Mouse (Mus musculus) erythroid progenitor cell, adult 5-6 weeks (primary cell): Measurements from ENCODE around the gene Hoxb3. TPM values are rescaled to one million over a fixed set of nuclear protein-coding genes. Genes with fewer than 3 reads are reported as not detected.

Experiments used
- ATAC-seq: replicated peaks from 2 replicates; pipeline ENCODE4 v1.8.0; 2016; ENCODE audit warnings: moderate number of reproducible peaks, mild to moderate bottlenecking, moderate TSS enrichment, inconsistent platforms; ENCODE audit not compliant: poor library complexity, low FRiP score, severe bottlenecking
- total RNA-seq, 2 experiments: library from RNA; stranded (forward) in 1 of 2; stranded (reverse) in 1 of 2; fragments of 150-400 nt in 1 of 2; fragments of 186-747, 209-891 nt in 1 of 2; gene quantifications; 2 replicates each; pipeline versions ENCODE4 v1.2.3 to v1.2.4; 2015 to 2017; ENCODE audit warnings: low replicate concordance in 2 of 2

The Hoxb3 gene
- total RNA-seq, 2 experiments from 2014 or later, result not detected

GRCm38 (mm10) chr11:96383381-96383780 lies 60.3 kb downstream of the Hoxb3 start:
- ATAC-seq, result no peak

GRCm38 (mm10) chr11:96387635-96388034 lies 64.5 kb downstream of the Hoxb3 start:
- ATAC-seq, result no peak

- no peak for ATAC-seq
Observed at GRCm38 (mm10) chr11:96396772-96397626, 73.9 kb downstream of the Hoxb3 start.

Other genes starting within 250 kb of the Hoxb3 start
- 98.9 and 122 TPM in 2 replicates for gene Atp5g1, start 247.7 kb upstream of the Hoxb3 start, total RNA-seq (2015; ENCODE audit: low replicate concordance)
- 9.5 and 20.2 TPM in 2 replicates for gene Atp5g1, start 247.7 kb upstream of the Hoxb3 start, total RNA-seq (2017; ENCODE audit: low replicate concordance)
- gene Calcoco2, start 211.4 kb upstream of the Hoxb3 start, total RNA-seq (2015; ENCODE audit: low replicate concordance), result not detected in 2 replicates
- not detected in 2 replicates for gene Calcoco2, start 211.4 kb upstream of the Hoxb3 start, total RNA-seq (2017; ENCODE audit: low replicate concordance)
- gene Ttll6, start 189.5 kb upstream of the Hoxb3 start, total RNA-seq (2015; ENCODE audit: low replicate concordance), result not detected in 2 replicates
- gene Ttll6, start 189.5 kb upstream of the Hoxb3 start, total RNA-seq (2017; ENCODE audit: low replicate concordance), result not detected in 2 replicates
- gene Hoxb13, start 129.0 kb upstream of the Hoxb3 start, total RNA-seq (2015; ENCODE audit: low replicate concordance), result not detected in 2 replicates
- not detected in 2 replicates for gene Hoxb13, start 129.0 kb upstream of the Hoxb3 start, total RNA-seq (2017; ENCODE audit: low replicate concordance)
- gene Hoxb9, start 51.9 kb upstream of the Hoxb3 start, total RNA-seq (2015; ENCODE audit: low replicate concordance), result not detected in 2 replicates
- gene Hoxb9, start 51.9 kb upstream of the Hoxb3 start, total RNA-seq (2017; ENCODE audit: low replicate concordance), result not detected in 2 replicates
- not detected in 2 replicates for gene Hoxb8, start 41.4 kb upstream of the Hoxb3 start, total RNA-seq (2015; ENCODE audit: low replicate concordance)
- not detected in 2 replicates for gene Hoxb8, start 41.4 kb upstream of the Hoxb3 start, total RNA-seq (2017; ENCODE audit: low replicate concordance)
- gene Hoxb7, start 36.7 kb upstream of the Hoxb3 start, total RNA-seq (2015; ENCODE audit: low replicate concordance), result not detected in 2 replicates
- gene Hoxb7, start 36.7 kb upstream of the Hoxb3 start, total RNA-seq (2017; ENCODE audit: low replicate concordance), result not detected in 2 replicates
- not detected in 2 replicates for gene Hoxb6, start 30.9 kb upstream of the Hoxb3 start, total RNA-seq (2015; ENCODE audit: low replicate concordance)
- not detected in 2 replicates for gene Hoxb6, start 30.9 kb upstream of the Hoxb3 start, total RNA-seq (2017; ENCODE audit: low replicate concordance)
- not detected in 2 replicates for gene Hoxb5, start 20.0 kb upstream of the Hoxb3 start, total RNA-seq (2015; ENCODE audit: low replicate concordance)
- gene Hoxb5, start 20.0 kb upstream of the Hoxb3 start, total RNA-seq (2017; ENCODE audit: low replicate concordance), result not detected in 2 replicates
- gene Hoxb4, start 5.1 kb upstream of the Hoxb3 start, total RNA-seq (2015; ENCODE audit: low replicate concordance), result 1.3 TPM in 1 of 2 replicates, not detected in the other
- not detected in 2 replicates for gene Hoxb4, start 5.1 kb upstream of the Hoxb3 start, total RNA-seq (2017; ENCODE audit: low replicate concordance)
- not detected in 2 replicates for gene Hoxb2, start 27.2 kb downstream of the Hoxb3 start, total RNA-seq (2015; ENCODE audit: low replicate concordance)
- 1.0 TPM in 1 of 2 replicates, not detected in the other for gene Hoxb2, start 27.2 kb downstream of the Hoxb3 start, total RNA-seq (2017; ENCODE audit: low replicate concordance)
- gene Hoxb1, start 42.4 kb downstream of the Hoxb3 start, total RNA-seq (2015; ENCODE audit: low replicate concordance), result not detected in 2 replicates
- not detected in 2 replicates for gene Hoxb1, start 42.4 kb downstream of the Hoxb3 start, total RNA-seq (2017; ENCODE audit: low replicate concordance)
- 7.2 and 9.6 TPM in 2 replicates for gene Skap1, start 141.3 kb downstream of the Hoxb3 start, total RNA-seq (2015; ENCODE audit: low replicate concordance)
- gene Skap1, start 141.3 kb downstream of the Hoxb3 start, total RNA-seq (2017; ENCODE audit: low replicate concordance), result 3.2 and 3.3 TPM in 2 replicates